Mouse (Mus musculus) C2C12 (cell line): ENCODE data around the gene Tcte1.

Source experiments
- CTCF ChIP-seq: IDR thresholded peaks from one replicate; pipeline ENCODE4 v1.5.1; 2011; ENCODE audit not compliant: control insufficient read depth, insufficient read depth, insufficient read length
- FOSL1 ChIP-seq: IDR thresholded peaks from one replicate; pipeline ENCODE4 v1.8.0; 2011; ENCODE audit warnings: mild to moderate bottlenecking, low read length; ENCODE audit not compliant: poor library complexity, insufficient read depth, severe bottlenecking
- MAX ChIP-seq: IDR thresholded peaks from one replicate; pipeline ENCODE4 v1.6.1; 2011; ENCODE audit warnings: mild to moderate bottlenecking, control low read depth
- MYOG ChIP-seq: IDR thresholded peaks from one replicate; pipeline ENCODE4 v1.6.1; 2011; ENCODE audit not compliant: control insufficient read depth, insufficient read length; ENCODE audit errors: extremely low read depth
- USF1 ChIP-seq: IDR thresholded peaks from one replicate; pipeline ENCODE4 v1.6.1; 2011; ENCODE audit warnings: low read depth, mild to moderate bottlenecking, control low read depth, moderate library complexity

- TF ChIP-seq CTCF (no peak), MYOG (no peak), MAX (no peak), FOSL1 (no peak), USF1 (no peak)
Measured at GRCm38 (mm10) chr17:45556514-45557245, 33.4 kb downstream of the Tcte1 start.
